Mouse (Mus musculus) neural tube, embryonic 11.5 days (tissue): ENCODE measurements around the gene Unc13c. TPM values are rescaled to one million over a fixed set of nuclear protein-coding genes. Genes with fewer than 3 reads are reported as not detected.

Source experiments
- ATAC-seq: fragments of 200-750 bp; cut with Nextera tagmentation; 2 replicates; pipeline ENCODE4 v1.8.0; 2017; ENCODE audit warnings: moderate number of reproducible peaks, mild to moderate bottlenecking, moderate TSS enrichment, moderate library complexity; ENCODE audit not compliant: insufficient read depth, low FRiP score, low TSS enrichment
- DNase-seq: peaks from one replicate; pipeline ENCODE4 v3.0.0-alpha.2; 2015; ENCODE audit warnings: low spot score
- H3K27ac ChIP-seq: fragments of 300-500 bp; sonication (generic); 2 replicates; pipeline ENCODE4 v1.5.1; 2014; ENCODE audit warnings: low read depth, mild to moderate bottlenecking, low read length
- H3K27me3 ChIP-seq: fragments of 300-500 bp; sonication (generic); 2 replicates; pipeline ENCODE4 v1.6.1; 2014; ENCODE audit warnings: mild to moderate bottlenecking, low read length, mixed read lengths; ENCODE audit not compliant: control insufficient read depth, insufficient read depth
- H3K36me3 ChIP-seq: fragments of 300-500 bp; sonication (generic); 2 replicates; pipeline ENCODE4 v1.6.1; 2014; ENCODE audit warnings: mild to moderate bottlenecking, low read length, moderate library complexity, mixed read lengths; ENCODE audit not compliant: control insufficient read depth, insufficient read depth
- H3K4me1 ChIP-seq: fragments of 300-500 bp; sonication (generic); 2 replicates; pipeline ENCODE4 v1.6.1; 2014; ENCODE audit warnings: low read length, mixed read lengths; ENCODE audit not compliant: control insufficient read depth, insufficient read depth
- H3K4me2 ChIP-seq: fragments of 300-500 bp; sonication (generic); 2 replicates; pipeline ENCODE4 v1.6.1; 2014; ENCODE audit warnings: low read depth, mild to moderate bottlenecking, moderate library complexity
- H3K4me3 ChIP-seq: fragments of 300-500 bp; sonication (generic); 2 replicates; pipeline ENCODE4 v1.5.1; 2014; ENCODE audit warnings: low read depth, low read length
- H3K9ac ChIP-seq: fragments of 300-500 bp; sonication (generic); 2 replicates; pipeline ENCODE4 v1.6.1; 2014; ENCODE audit warnings: mild to moderate bottlenecking, low read length
- H3K9me3 ChIP-seq: fragments of 300-500 bp; sonication (generic); 2 replicates; pipeline ENCODE4 v1.6.1; 2016; ENCODE audit warnings: low read length; ENCODE audit not compliant: control insufficient read depth
- WGBS: fragments of 180-500 bp; shearing (Covaris S2); extraction: QIAGEN DNeasy Blood & Tissue Kit; methylation state at CpG from one replicate; pipeline ENCODE4 v1.1.7; 2014; 5-methylcytosine and 5-hydroxymethylcytosine counted together
- polyA plus RNA-seq: library from polyadenylated mRNA; unstranded; fragments of >200 nt; fragmentation: Nextera tagmentation; extraction: Ambion mirVana; gene quantifications from 2 replicates; pipeline ENCODE4 v1.2.1, GENCODE M21; 2014

The Unc13c gene
- polyA plus RNA-seq, 1 experiment from 2014 or later: 0.27 TPM

GRCm38 (mm10) chr9:73806681-73807080, 162.1 kb downstream of the Unc13c start:
- Histone ChIP-seq H3K4me1 (no peaks in the 10 kb centered on the region), H3K4me3 (no peak overlapping the region), H3K27ac (no peak overlapping the region), H3K27me3 (no peaks in the 10 kb centered on the region), H3K9ac (no peak overlapping the region), H3K36me3 (no peaks in the 10 kb centered on the region), H3K4me2 (no peak overlapping the region), H3K9me3 (no peaks in the 10 kb centered on the region)
- DNase-seq (no peak), ATAC-seq (no peak)
- WGBS: 91% methylated on average over 4 of the region's 4 CpGs

GRCm38 (mm10) chr9:73774616-73775015, 194.2 kb downstream of the Unc13c start:
- H3K27ac ChIP-seq: no peak overlapping the region
- no peaks in the 10 kb centered on the region for H3K36me3 ChIP-seq
- no peaks in the 10 kb centered on the region for H3K4me1 ChIP-seq
- WGBS: 63% methylated on average over 4 of the region's 4 CpGs
- H3K27me3 ChIP-seq: no peaks in the 10 kb centered on the region
- no peak overlapping the region for H3K9ac ChIP-seq
- ATAC-seq: no peak
- H3K9me3 ChIP-seq: no peaks in the 10 kb centered on the region
- H3K4me2 ChIP-seq: no peak overlapping the region
- H3K4me3 ChIP-seq: no peak overlapping the region
- no peak for DNase-seq

- DNase-seq (no peak), ATAC-seq (no peak)
- H3K9me3 ChIP-seq: no peaks in the 10 kb centered on the region
- H3K36me3 ChIP-seq: no peaks in the 10 kb centered on the region
- WGBS: 79% methylated on average over 2 of the region's 2 CpGs
- H3K4me1 ChIP-seq: no peaks in the 10 kb centered on the region
- no peaks in the 10 kb centered on the region for H3K27me3 ChIP-seq
- H3K4me3 ChIP-seq: no peak overlapping the region
- no peak overlapping the region for H3K27ac ChIP-seq
- no peak overlapping the region for H3K4me2 ChIP-seq
- no peak overlapping the region for H3K9ac ChIP-seq
Observed at GRCm38 (mm10) chr9:73755185-73755584, 213.6 kb downstream of the Unc13c start.

- no peak overlapping the region for H3K4me2 ChIP-seq
- no peak for DNase-seq
- no peaks in the 10 kb centered on the region for H3K36me3 ChIP-seq
- no peaks in the 10 kb centered on the region for H3K9me3 ChIP-seq
- 62% methylated on average over 3 of the region's 3 CpGs for WGBS
- no peaks in the 10 kb centered on the region for H3K4me1 ChIP-seq
- ATAC-seq: no peak
- no peak overlapping the region for H3K4me3 ChIP-seq
- H3K27me3 ChIP-seq: no peaks in the 10 kb centered on the region
- no peak overlapping the region; the same call in 1 of the 2 replicates for H3K9ac ChIP-seq
- H3K27ac ChIP-seq: no peak overlapping the region
Observed at GRCm38 (mm10) chr9:73753480-73753879, 215.3 kb downstream of the Unc13c start.

- no peak overlapping the region for H3K4me2 ChIP-seq
- H3K9ac ChIP-seq: no peak overlapping the region
- ATAC-seq (no peak), DNase-seq (no peak)
- no peaks in the 10 kb centered on the region for H3K27me3 ChIP-seq
- H3K27ac ChIP-seq: no peak overlapping the region
- H3K4me1 ChIP-seq: no peaks in the 10 kb centered on the region
- no peaks in the 10 kb centered on the region for H3K9me3 ChIP-seq
- no peak overlapping the region for H3K4me3 ChIP-seq
- 84% methylated on average over 1 of the region's 1 CpGs for WGBS
- no peaks in the 10 kb centered on the region for H3K36me3 ChIP-seq
Observed at GRCm38 (mm10) chr9:73751344-73751743, 217.4 kb downstream of the Unc13c start.

GRCm38 (mm10) chr9:73734446-73734845, 234.3 kb downstream of the Unc13c start:
- Histone ChIP-seq H3K4me3 (no peak overlapping the region), H3K27me3 (no peaks in the 10 kb centered on the region), H3K9me3 (no peaks in the 10 kb centered on the region), H3K9ac (no peak overlapping the region), H3K27ac (no peak overlapping the region), H3K4me2 (no peak overlapping the region), H3K4me1 (no peaks in the 10 kb centered on the region), H3K36me3 (no peaks in the 10 kb centered on the region)
- no peak for ATAC-seq
- WGBS: 74% methylated on average over 7 of the region's 7 CpGs
- DNase-seq: no peak

- Histone ChIP-seq H3K27me3 (no peaks in the 10 kb centered on the region), H3K4me2 (no peak overlapping the region), H3K27ac (no peak overlapping the region), H3K9me3 (no peaks in the 10 kb centered on the region), H3K36me3 (no peaks in the 10 kb centered on the region), H3K9ac (no peak overlapping the region), H3K4me1 (no peaks in the 10 kb centered on the region), H3K4me3 (no peak overlapping the region)
- no peak for DNase-seq
- 70% methylated on average over 6 of the region's 6 CpGs for WGBS
- ATAC-seq: 0 out of 2 replicates have a peak, but pooled peaks have one; percentile 31
Observed at GRCm38 (mm10) chr9:73725717-73726662, 242.8 kb downstream of the Unc13c start.

GRCm38 (mm10) chr9:73724776-73725175, 244.0 kb downstream of the Unc13c start:
- WGBS: 79% methylated on average over 4 of the region's 4 CpGs
- Histone ChIP-seq H3K9ac (no peak overlapping the region), H3K27me3 (no peaks in the 10 kb centered on the region), H3K4me1 (no peaks in the 10 kb centered on the region), H3K4me3 (no peak overlapping the region), H3K36me3 (no peaks in the 10 kb centered on the region), H3K9me3 (no peaks in the 10 kb centered on the region), H3K4me2 (no peak overlapping the region), H3K27ac (no peak overlapping the region)
- no peak for ATAC-seq
- no peak for DNase-seq

- ATAC-seq: no peak
- WGBS: 73% methylated on average over 4 of the region's 4 CpGs
- no peak overlapping the region for H3K4me2 ChIP-seq
- H3K9me3 ChIP-seq: no peaks in the 10 kb centered on the region
- no peak overlapping the region for H3K4me3 ChIP-seq
- no peaks in the 10 kb centered on the region for H3K36me3 ChIP-seq
- DNase-seq: no peak
- H3K27me3 ChIP-seq: no peaks in the 10 kb centered on the region
- no peaks in the 10 kb centered on the region for H3K4me1 ChIP-seq
- no peak overlapping the region for H3K9ac ChIP-seq
- H3K27ac ChIP-seq: no peak overlapping the region
Observed at GRCm38 (mm10) chr9:73713508-73713907, 255.3 kb downstream of the Unc13c start.
